Mouse (Mus musculus): ENCODE results near the gene Dhrs4.
A peak's percentile ranks its signal among the peaks of the same experiment; 100 is the strongest.

Dhrs4 gene

GRCm38 (mm10) chr14:55486836-55487235 is 8.3 kb downstream of the Dhrs4 start:
- no peak for DNase-seq (ENCODE audit: low spot score)

GRCm38 (mm10) chr14:55490361-55491201 is 12.0 kb downstream of the Dhrs4 start, which contains the start of gene Carmil3:
TSS of gene Carmil3 (plus strand) at chr14:55490651.
- DNase-seq (ENCODE audit: low spot score) = peak; percentile 42

GRCm38 (mm10) chr14:55491291-55491833 is 12.8 kb downstream of the Dhrs4 start:
- peak; percentile 8 for DNase-seq (ENCODE audit: low spot score)

- no peak for DNase-seq (ENCODE audit: low spot score)
Observed at GRCm38 (mm10) chr14:55492103-55492502, 13.5 kb downstream of the Dhrs4 start.

- no peak for DNase-seq (ENCODE audit: low spot score)
Observed at GRCm38 (mm10) chr14:55495509-55496240, 17.1 kb downstream of the Dhrs4 start.

GRCm38 (mm10) chr14:55496761-55497448 is 18.3 kb downstream of the Dhrs4 start:
- no peak for DNase-seq (ENCODE audit: low spot score)

GRCm38 (mm10) chr14:55497449-55497821 is 18.9 kb downstream of the Dhrs4 start:
- DNase-seq (ENCODE audit: low spot score) = peak; percentile 82

GRCm38 (mm10) chr14:55505612-55506011 is 27.1 kb downstream of the Dhrs4 start:
- DNase-seq (ENCODE audit: low spot score) = no peak

GRCm38 (mm10) chr14:55507801-55508200 is 29.2 kb downstream of the Dhrs4 start:
- no peak for DNase-seq (ENCODE audit: low spot score)

- no peak for DNase-seq (ENCODE audit: low spot score)
Observed at GRCm38 (mm10) chr14:55509540-55509939, 31.0 kb downstream of the Dhrs4 start.

GRCm38 (mm10) chr14:55510125-55510731 is 31.7 kb downstream of the Dhrs4 start, which contains the start of gene Cpne6:
TSS of gene Cpne6 (plus strand) at chr14:55510445.
- no peak for DNase-seq (ENCODE audit: low spot score)

GRCm38 (mm10) chr14:55511037-55511436 is 32.5 kb downstream of the Dhrs4 start:
- no peak for DNase-seq (ENCODE audit: low spot score)

- DNase-seq (ENCODE audit: low spot score) = no peak
Observed at GRCm38 (mm10) chr14:55513927-55514326, 35.4 kb downstream of the Dhrs4 start.

- DNase-seq (ENCODE audit: low spot score) = no peak
Observed at GRCm38 (mm10) chr14:55515846-55516245, 37.3 kb downstream of the Dhrs4 start.

GRCm38 (mm10) chr14:55518897-55519296 is 40.3 kb downstream of the Dhrs4 start:
- no peak for DNase-seq (ENCODE audit: low spot score)

- no peak for DNase-seq (ENCODE audit: low spot score)
Observed at GRCm38 (mm10) chr14:55519604-55520003, 41.0 kb downstream of the Dhrs4 start.

GRCm38 (mm10) chr14:55520451-55521361 is 42.1 kb downstream of the Dhrs4 start:
- peak; percentile 5 for DNase-seq (ENCODE audit: low spot score)

- DNase-seq (ENCODE audit: low spot score) = no peak
Observed at GRCm38 (mm10) chr14:55524062-55524461, 45.5 kb downstream of the Dhrs4 start.

GRCm38 (mm10) chr14:55524785-55525184 is 46.2 kb downstream of the Dhrs4 start, which contains the start of gene Nrl:
TSS of gene Nrl (minus strand) at chr14:55524981.
- no peak for DNase-seq (ENCODE audit: low spot score)

- no peak for DNase-seq (ENCODE audit: low spot score)
Observed at GRCm38 (mm10) chr14:55526674-55527073, 48.1 kb downstream of the Dhrs4 start.

- DNase-seq (ENCODE audit: low spot score) = peak; percentile 31
Observed at GRCm38 (mm10) chr14:55527940-55528339, 49.4 kb downstream of the Dhrs4 start.
